Mouse (Mus musculus) heart, postnatal 0 days (tissue): ENCODE results near the gene Cntn1. TPM values are rescaled to one million over a fixed set of nuclear protein-coding genes. Genes with fewer than 3 reads are reported as not detected.

Experiments
- ATAC-seq: fragments of 200-750 bp; cut with Nextera tagmentation; 2 replicates; pipeline ENCODE4 v1.8.0; 2017; ENCODE audit warnings: low read depth, moderate number of reproducible peaks, moderate library complexity; ENCODE audit not compliant: insufficient read depth
- DNase-seq: peaks from one replicate; pipeline ENCODE4 v3.0.0-alpha.2; 2016; ENCODE audit warnings: low spot score
- H3K27ac ChIP-seq: fragments of 300-500 bp; sonication (generic); 2 replicates; pipeline ENCODE4 v1.5.1; 2014; ENCODE audit warnings: low read depth, mild to moderate bottlenecking
- H3K27me3 ChIP-seq: fragments of 300-500 bp; sonication (generic); 2 replicates; pipeline ENCODE4 v1.6.1; 2014; ENCODE audit warnings: low read length, mixed read lengths; ENCODE audit not compliant: control insufficient read depth, insufficient read depth
- H3K36me3 ChIP-seq: fragments of 300-500 bp; sonication (generic); replicated peaks from 2 replicates; pipeline ENCODE4 v1.6.1; 2014; ENCODE audit warnings: low read length, mixed read lengths; ENCODE audit not compliant: control insufficient read depth, insufficient read depth
- H3K4me1 ChIP-seq: fragments of 300-500 bp; sonication (generic); 2 replicates; pipeline ENCODE4 v1.6.1; 2014; ENCODE audit warnings: antibody characterized with exemption; ENCODE audit not compliant: control insufficient read depth, insufficient read depth
- H3K4me2 ChIP-seq: fragments of 300-500 bp; sonication (generic); 2 replicates; pipeline ENCODE4 v1.6.1; 2014; ENCODE audit warnings: low read depth, mild to moderate bottlenecking, low read length, moderate library complexity
- H3K4me3 ChIP-seq: fragments of 300-500 bp; sonication (generic); 2 replicates; pipeline ENCODE4 v1.5.1; 2014; ENCODE audit warnings: low read depth, low read length
- H3K9ac ChIP-seq: fragments of 300-500 bp; sonication (generic); replicated peaks from 2 replicates; pipeline ENCODE4 v1.6.1; 2014; ENCODE audit warnings: low read depth, low read length, mixed read lengths
- H3K9me3 ChIP-seq: fragments of 300-500 bp; sonication (generic); replicated peaks from 2 replicates; pipeline ENCODE4 v1.6.1; 2016; ENCODE audit warnings: low read length; ENCODE audit not compliant: control insufficient read depth
- CTCF ChIP-seq: IDR thresholded peaks from 2 replicates; pipeline ENCODE4 v1.5.1; 2016; ENCODE audit warnings: antibody characterized with exemption, control low read depth, low read depth
- EP300 ChIP-seq: IDR thresholded peaks from 2 replicates; pipeline ENCODE4 v1.6.1; 2016; ENCODE audit warnings: antibody characterized with exemption, low read depth
- WGBS: fragments of 180-500 bp; shearing (Covaris S2); extraction: QIAGEN DNeasy Blood & Tissue Kit; methylation state at CpG from one replicate; pipeline ENCODE4 v1.1.7; 2014; 5-methylcytosine and 5-hydroxymethylcytosine counted together
- polyA plus RNA-seq: library from polyadenylated mRNA; unstranded; fragments of >200 nt; fragmentation: Nextera tagmentation; extraction: Ambion mirVana; gene quantifications from 2 replicates; pipeline ENCODE4 v1.2.1, GENCODE M21; 2015
- total RNA-seq: library from RNA; depleted of rRNA; stranded (reverse); fragments of >200 nt; gene quantifications from 2 replicates; pipeline ENCODE4 v1.2.3, GENCODE M21; 2014; ENCODE audit warnings: low replicate concordance; rRNA removed

Gene Cntn1
- 0.04 and 0.31 TPM in 2 replicates for total RNA-seq
- 0.08 TPM in 2 replicates for polyA plus RNA-seq

GRCm38 (mm10) chr15:92050996-92051352 is at the start of gene Cntn1:
Gene Cntn1 (plus strand): TSS chr15:92051165.
- H3K9me3 ChIP-seq: no peaks in the 10 kb centered on the region
- H3K4me3 ChIP-seq: peak within 1 kb of the TSS; percentile 38
- H3K27ac ChIP-seq: no peak within 1 kb of the TSS
- TF ChIP-seq CTCF: no peak
- no peak for TF ChIP-seq EP300
- ATAC-seq (peak; percentile 27; the same call in 1 of the 2 replicates), DNase-seq (peak; percentile 6)
- peak within 1 kb of the TSS; percentile 67 for H3K4me2 ChIP-seq
- H3K27me3 ChIP-seq: peaks cover 21% of the 10 kb centered on the region
- H3K9ac ChIP-seq: 0 out of 2 replicates have a peak within 1 kb of the TSS, but pooled peaks have one; percentile 15
- 2% methylated on average over 17 of the region's 17 CpGs for WGBS
- H3K4me1 ChIP-seq: peaks cover 3% of the 10 kb centered on the region; the same call in 1 of the 2 replicates
- H3K36me3 ChIP-seq: no peaks in the 10 kb centered on the region

DNA sequence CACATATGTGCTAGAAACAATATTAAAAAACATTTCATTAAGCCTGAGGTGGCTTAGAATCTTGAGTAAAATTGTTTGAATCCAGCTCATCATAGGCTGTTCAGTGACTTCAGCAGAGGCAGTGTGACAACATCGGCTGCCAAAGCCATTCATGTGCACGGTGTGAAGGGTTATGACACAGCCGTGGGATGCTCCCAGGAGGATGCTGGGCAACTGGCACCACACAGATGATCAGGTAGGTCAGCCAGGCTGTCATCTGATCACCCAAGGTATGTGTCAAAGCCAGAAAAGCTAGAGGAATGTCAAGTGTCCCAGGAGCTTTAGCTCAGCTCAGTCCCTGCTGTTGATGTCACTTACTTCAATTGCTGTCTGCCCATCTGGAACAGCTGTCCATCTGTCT is 49.5 kb upstream of the Cntn1 start:
- ATAC-seq: no peak

DNA sequence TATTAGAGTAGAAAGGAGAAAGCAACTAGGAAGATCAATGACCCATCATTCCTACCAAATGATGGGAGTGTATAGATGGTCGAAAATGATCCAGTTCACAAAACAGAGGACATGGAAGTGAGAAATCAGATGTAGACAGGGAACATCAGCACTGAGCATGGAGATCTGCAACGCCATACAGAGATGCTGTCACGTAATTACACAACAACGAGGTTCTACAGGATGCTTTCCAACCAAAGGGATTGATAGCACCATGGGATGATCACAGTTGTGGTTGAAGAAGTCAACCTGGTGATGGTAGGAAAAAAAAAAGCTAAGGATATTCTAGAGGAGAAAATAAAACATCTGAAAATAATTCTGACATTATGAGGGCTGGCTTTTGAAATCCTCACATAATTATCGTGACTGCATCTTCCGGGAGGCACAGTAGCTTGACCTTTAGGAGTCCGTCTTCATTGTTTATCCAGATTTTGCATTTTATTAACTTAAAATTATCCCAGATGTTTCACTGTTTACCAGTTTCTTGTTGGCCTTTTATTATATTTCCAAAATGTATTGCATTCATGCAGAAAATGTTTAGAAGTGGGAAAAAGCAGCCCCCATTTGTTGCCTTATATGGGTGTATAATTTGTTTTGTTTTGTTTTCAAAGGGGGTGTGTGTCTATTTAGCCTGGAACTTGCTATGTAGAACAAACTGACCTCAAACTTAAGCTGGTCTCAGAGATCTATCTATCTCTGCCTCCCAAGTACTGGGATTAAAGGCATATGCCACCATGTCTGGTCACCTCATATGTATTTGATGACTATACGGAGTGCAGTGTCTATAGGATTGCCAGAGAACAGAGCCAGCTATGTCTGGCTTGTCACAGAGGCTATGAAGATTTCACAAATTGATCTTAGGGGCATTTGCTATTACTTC is 38.5 kb upstream of the Cntn1 start:
- Histone ChIP-seq H3K27ac (no peak overlapping the region), H3K4me3 (no peak overlapping the region), H3K36me3 (no peaks in the 10 kb centered on the region), H3K9ac (no peak overlapping the region), H3K27me3 (no peaks in the 10 kb centered on the region), H3K4me2 (no peak overlapping the region), H3K4me1 (no peaks in the 10 kb centered on the region), H3K9me3 (no peaks in the 10 kb centered on the region)
- ATAC-seq (no peak), DNase-seq (no peak)
- WGBS: 78% methylated on average over 8 of the region's 8 CpGs
- TF ChIP-seq EP300 (no peak), CTCF (no peak)

More for the DNA sequence above, 49.5 kb upstream of the Cntn1 start:
- Histone ChIP-seq H3K4me3 (no peak overlapping the region), H3K9ac (no peak overlapping the region), H3K9me3 (no peaks in the 10 kb centered on the region), H3K27ac (no peak overlapping the region), H3K4me1 (no peaks in the 10 kb centered on the region), H3K36me3 (no peaks in the 10 kb centered on the region), H3K27me3 (no peaks in the 10 kb centered on the region), H3K4me2 (no peak overlapping the region)
- DNase-seq: no peak
- no peak for TF ChIP-seq EP300
- no peak for TF ChIP-seq CTCF
- 75% methylated on average over 3 of the region's 3 CpGs for WGBS

DNA sequence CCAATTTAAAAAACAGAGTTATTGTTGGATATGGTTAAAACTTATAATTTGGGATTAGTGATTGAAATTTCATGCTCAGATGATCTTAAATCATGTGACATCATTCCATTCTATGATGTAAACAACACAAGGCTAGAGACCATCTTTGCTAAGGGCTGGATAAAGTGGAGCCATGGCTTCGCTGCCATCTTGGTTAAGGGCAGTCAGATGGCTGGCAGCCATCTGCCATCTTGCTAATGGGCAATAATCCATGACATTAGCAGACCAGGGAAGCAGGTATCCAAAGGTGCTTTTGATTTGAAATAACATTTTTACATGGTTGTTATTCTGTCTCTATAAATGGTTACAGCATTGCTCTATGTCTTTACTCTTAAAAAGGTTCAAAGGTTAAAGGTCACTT is 16.9 kb upstream of the Cntn1 start:
- DNase-seq (no peak), ATAC-seq (no peak)
- Histone ChIP-seq H3K4me2 (no peak overlapping the region), H3K4me3 (no peak overlapping the region), H3K27ac (no peak overlapping the region), H3K27me3 (no peaks in the 10 kb centered on the region), H3K4me1 (no peaks in the 10 kb centered on the region), H3K36me3 (no peaks in the 10 kb centered on the region), H3K9me3 (peaks cover 3% of the 10 kb centered on the region; the same call in 1 of the 2 replicates), H3K9ac (no peak overlapping the region)
- 85% methylated on average over 1 of the region's 1 CpGs for WGBS
- TF ChIP-seq CTCF: no peak
- TF ChIP-seq EP300: no peak

- Histone ChIP-seq H3K4me2 (no peak overlapping the region), H3K9ac (no peak overlapping the region), H3K27ac (no peak overlapping the region), H3K9me3 (no peaks in the 10 kb centered on the region), H3K4me3 (no peak overlapping the region), H3K27me3 (no peaks in the 10 kb centered on the region), H3K4me1 (no peaks in the 10 kb centered on the region), H3K36me3 (no peaks in the 10 kb centered on the region)
- no peak for ATAC-seq
- DNase-seq: no peak
- no peak for TF ChIP-seq EP300
- TF ChIP-seq CTCF: no peak
- WGBS: 79% methylated on average over 5 of the region's 5 CpGs
Observed at GRCm38 (mm10) chr15:92042538-92042937, 8.4 kb upstream of the Cntn1 start.
